Mouse (Mus musculus): ENCODE results near the gene Hist2h2ac. TPM values are rescaled to one million over a fixed set of nuclear protein-coding genes. Genes with fewer than 3 reads are reported as not detected.

Hist2h2ac gene
- polyA plus RNA-seq (2015; fragmentation: Nextera tagmentation; extraction: Ambion mirVana) = 1.8 and 3.0 TPM in 2 replicates

GRCm38 (mm10) chr3:96220765-96221639 is at the start of gene Hist2h2ac, which contains the start of gene Hist2h2be:
TSS of gene Hist2h2ac (minus strand) at chr3:96220880.
TSS of gene Hist2h2be (plus strand) at chr3:96221119.

GRCm38 (mm10) chr3:96269511-96270474 is 49.1 kb upstream of the Hist2h2ac start, which contains the start of gene Hist2h2bb:
TSS of gene Hist2h2bb (plus strand) at chr3:96269752.

GRCm38 (mm10) chr3:96268051-96268775 is 47.5 kb upstream of the Hist2h2ac start, which contains the start of gene Hist2h3b:
TSS of gene Hist2h3b (plus strand) at chr3:96268654.

GRCm38 (mm10) chr3:96262979-96263550 is 42.4 kb upstream of the Hist2h2ac start, which contains the start of gene Hist2h4:
TSS of gene Hist2h4 (minus strand) at chr3:96263311.

GRCm38 (mm10) chr3:96246427-96246856 is 25.8 kb upstream of the Hist2h2ac start, which contains the start of gene Hist2h3c1:
TSS of gene Hist2h3c1 (plus strand) at chr3:96246685.

GRCm38 (mm10) chr3:96245003-96245886 is 24.6 kb upstream of the Hist2h2ac start, which contains the start of gene Hist2h2aa1:
TSS of gene Hist2h2aa1 (plus strand) at chr3:96245497.

GRCm38 (mm10) chr3:96239949-96240798 is 19.5 kb upstream of the Hist2h2ac start, which contains the start of gene Hist2h2aa2:
TSS of gene Hist2h2aa2 (minus strand) at chr3:96240276.

GRCm38 (mm10) chr3:96238954-96239793 is 18.5 kb upstream of the Hist2h2ac start, which contains the start of gene Hist2h3c2:
TSS of gene Hist2h3c2 (minus strand) at chr3:96239127.

GRCm38 (mm10) chr3:96219661-96220130 is 984 bp downstream of the Hist2h2ac start, which contains the start of the genes Bola1 and Hist2h2ab:
TSS of gene Bola1 (minus strand) at chr3:96219709.
TSS of gene Hist2h2ab (plus strand) at chr3:96219865.

GRCm38 (mm10) chr3:96180727-96181477 is 39.8 kb downstream of the Hist2h2ac start, which contains the start of gene Sv2a:
TSS of gene Sv2a (plus strand) at chr3:96181151.

GRCm38 (mm10) chr3:96172197-96173178 is 48.2 kb downstream of the Hist2h2ac start, which contains the start of gene Sf3b4:
TSS of gene Sf3b4 (plus strand) at chr3:96172332.

